Mouse (Mus musculus): ENCODE measurements around the gene Lrrc74a. TPM values are rescaled to one million over a fixed set of nuclear protein-coding genes. Genes with fewer than 3 reads are reported as not detected.

Lrrc74a gene
- polyA plus RNA-seq, 1 experiment: 76.4 TPM

- Histone ChIP-seq H3K27ac (ENCODE audit: control insufficient read depth, insufficient read depth, low read depth, low read length) (no peak overlapping the region), H3K4me1 (ENCODE audit: control insufficient read depth, insufficient read depth, low read length) (0 out of 2 replicates have a peak, but pooled peaks cover under 1% of the 10 kb centered on the region)
Measured at GRCm38 (mm10) chr12:86781654-86782202, 47.6 kb downstream of the Lrrc74a start.

GRCm38 (mm10) chr12:86786149-86787019 is 52.2 kb downstream of the Lrrc74a start:
- no peak for TF ChIP-seq POLR2A (IDR thresholded peaks at IDR 0.05; ENCODE audit: control insufficient read depth, low read depth, low read length)
- TF ChIP-seq CTCF (IDR thresholded peaks at IDR 0.05; ENCODE audit: control insufficient read depth, insufficient read depth, insufficient replicate concordance, low read depth, low read length): no peak
- no peaks in the 10 kb centered on the region for H3K27me3 ChIP-seq (ENCODE audit: control insufficient read depth, insufficient read depth, low read length)
- no peak overlapping the region for H3K4me3 ChIP-seq (ENCODE audit: control insufficient read depth, low read depth, low read length)
- no peaks in the 10 kb centered on the region; the same call in 1 of the 2 replicates for H3K4me1 ChIP-seq (ENCODE audit: control insufficient read depth, insufficient read depth, low read length)
- 0 out of 2 replicates have a peak overlapping the region, but pooled peaks have one; percentile 46 for H3K27ac ChIP-seq (ENCODE audit: control insufficient read depth, insufficient read depth, low read depth, low read length)
- no peaks in the 10 kb centered on the region for H3K36me3 ChIP-seq (ENCODE audit: control insufficient read depth, insufficient read depth, low read length)

More at GRCm38 (mm10) chr12:86781654-86782202, 47.6 kb downstream of the Lrrc74a start:
- Histone ChIP-seq H3K4me3 (ENCODE audit: control insufficient read depth, low read depth, low read length) (no peak overlapping the region), H3K27me3 (ENCODE audit: control insufficient read depth, insufficient read depth, low read length) (no peaks in the 10 kb centered on the region), H3K36me3 (ENCODE audit: control insufficient read depth, insufficient read depth, low read length) (no peaks in the 10 kb centered on the region)
- TF ChIP-seq CTCF (IDR thresholded peaks at IDR 0.05; ENCODE audit: control insufficient read depth, insufficient read depth, insufficient replicate concordance, low read depth, low read length) (no peak), POLR2A (IDR thresholded peaks at IDR 0.05; ENCODE audit: control insufficient read depth, low read depth, low read length) (no peak)

- no peaks in the 10 kb centered on the region; the same call in 1 of the 2 replicates for H3K4me1 ChIP-seq (ENCODE audit: control insufficient read depth, insufficient read depth, low read length)
- H3K4me3 ChIP-seq (ENCODE audit: control insufficient read depth, low read depth, low read length): no peak overlapping the region
- H3K36me3 ChIP-seq (ENCODE audit: control insufficient read depth, insufficient read depth, low read length): no peaks in the 10 kb centered on the region
- no peaks in the 10 kb centered on the region for H3K27me3 ChIP-seq (ENCODE audit: control insufficient read depth, insufficient read depth, low read length)
- no peak overlapping the region for H3K27ac ChIP-seq (ENCODE audit: control insufficient read depth, insufficient read depth, low read depth, low read length)
- TF ChIP-seq POLR2A (IDR thresholded peaks at IDR 0.05; ENCODE audit: control insufficient read depth, low read depth, low read length): no peak
- TF ChIP-seq CTCF (IDR thresholded peaks at IDR 0.05; ENCODE audit: control insufficient read depth, insufficient read depth, insufficient replicate concordance, low read depth, low read length): no peak
Measured at GRCm38 (mm10) chr12:86787020-86787553, 52.9 kb downstream of the Lrrc74a start.

GRCm38 (mm10) chr12:86790100-86790848 is 56.1 kb downstream of the Lrrc74a start:
- TF ChIP-seq CTCF (IDR thresholded peaks at IDR 0.05; ENCODE audit: control insufficient read depth, insufficient read depth, insufficient replicate concordance, low read depth, low read length): no peak
- no peak for TF ChIP-seq POLR2A (IDR thresholded peaks at IDR 0.05; ENCODE audit: control insufficient read depth, low read depth, low read length)
- no peaks in the 10 kb centered on the region; the same call in 1 of the 2 replicates for H3K4me1 ChIP-seq (ENCODE audit: control insufficient read depth, insufficient read depth, low read length)
- H3K27ac ChIP-seq (ENCODE audit: control insufficient read depth, insufficient read depth, low read depth, low read length): no peak overlapping the region
- H3K27me3 ChIP-seq (ENCODE audit: control insufficient read depth, insufficient read depth, low read length): no peaks in the 10 kb centered on the region
- H3K36me3 ChIP-seq (ENCODE audit: control insufficient read depth, insufficient read depth, low read length): no peaks in the 10 kb centered on the region
- H3K4me3 ChIP-seq (ENCODE audit: control insufficient read depth, low read depth, low read length): no peak overlapping the region

- H3K27ac ChIP-seq (ENCODE audit: control insufficient read depth, insufficient read depth, low read depth, low read length): no peak overlapping the region
- H3K4me1 ChIP-seq (ENCODE audit: control insufficient read depth, insufficient read depth, low read length): peaks cover 3% of the 10 kb centered on the region; the same call in 1 of the 2 replicates
- TF ChIP-seq CTCF (IDR thresholded peaks at IDR 0.05; ENCODE audit: control insufficient read depth, insufficient read depth, insufficient replicate concordance, low read depth, low read length): no peak
- no peak for TF ChIP-seq POLR2A (IDR thresholded peaks at IDR 0.05; ENCODE audit: control insufficient read depth, low read depth, low read length)
- no peaks in the 10 kb centered on the region for H3K36me3 ChIP-seq (ENCODE audit: control insufficient read depth, insufficient read depth, low read length)
- no peak overlapping the region for H3K4me3 ChIP-seq (ENCODE audit: control insufficient read depth, low read depth, low read length)
- H3K27me3 ChIP-seq (ENCODE audit: control insufficient read depth, insufficient read depth, low read length): no peaks in the 10 kb centered on the region
Measured at GRCm38 (mm10) chr12:86790849-86791127, 56.6 kb downstream of the Lrrc74a start.

GRCm38 (mm10) chr12:86791987-86792386 is 57.8 kb downstream of the Lrrc74a start:
- Histone ChIP-seq H3K27me3 (ENCODE audit: control insufficient read depth, insufficient read depth, low read length) (no peaks in the 10 kb centered on the region), H3K27ac (ENCODE audit: control insufficient read depth, insufficient read depth, low read depth, low read length) (no peak overlapping the region), H3K36me3 (ENCODE audit: control insufficient read depth, insufficient read depth, low read length) (no peaks in the 10 kb centered on the region), H3K4me3 (ENCODE audit: control insufficient read depth, low read depth, low read length) (no peak overlapping the region), H3K4me1 (ENCODE audit: control insufficient read depth, insufficient read depth, low read length) (peaks cover 3% of the 10 kb centered on the region; the same call in 1 of the 2 replicates)
- TF ChIP-seq CTCF (IDR thresholded peaks at IDR 0.05; ENCODE audit: control insufficient read depth, insufficient read depth, insufficient replicate concordance, low read depth, low read length) (no peak), POLR2A (IDR thresholded peaks at IDR 0.05; ENCODE audit: control insufficient read depth, low read depth, low read length) (no peak)
